Mouse (Mus musculus): ENCODE data around the gene Dcaf11.

Dcaf11 gene

GRCm38 (mm10) chr14:55559799-55560201, at the start of gene Dcaf11:
TSS of gene Dcaf11 (plus strand) at chr14:55560006.
- DNase-seq = peak; percentile 97

- no peak for DNase-seq
These were observed 49.6 kb upstream of the Dcaf11 start, which contains the start of gene Cpne6 for GRCm38 (mm10) chr14:55510125-55510731. TSS of gene Cpne6 (plus strand) at chr14:55510445.

- no peak for DNase-seq
These were observed 48.8 kb upstream of the Dcaf11 start for GRCm38 (mm10) chr14:55511037-55511436.

GRCm38 (mm10) chr14:55513927-55514326, 45.9 kb upstream of the Dcaf11 start:
- no peak for DNase-seq

- no peak for DNase-seq
These were observed 44.0 kb upstream of the Dcaf11 start for GRCm38 (mm10) chr14:55515846-55516245.

- peak; percentile 77 for DNase-seq
These were observed 40.9 kb upstream of the Dcaf11 start for GRCm38 (mm10) chr14:55518897-55519296.

GRCm38 (mm10) chr14:55519604-55520003, 40.2 kb upstream of the Dcaf11 start:
- DNase-seq = no peak

GRCm38 (mm10) chr14:55520451-55521361, 39.1 kb upstream of the Dcaf11 start:
- peak; percentile 73 for DNase-seq

- DNase-seq = no peak
These were observed 35.7 kb upstream of the Dcaf11 start for GRCm38 (mm10) chr14:55524062-55524461.

GRCm38 (mm10) chr14:55524785-55525184, 35.0 kb upstream of the Dcaf11 start, which contains the start of gene Nrl:
TSS of gene Nrl (minus strand) at chr14:55524981.
- no peak for DNase-seq

GRCm38 (mm10) chr14:55526674-55527073, 33.1 kb upstream of the Dcaf11 start:
- DNase-seq = no peak

GRCm38 (mm10) chr14:55527940-55528339, 31.9 kb upstream of the Dcaf11 start:
- DNase-seq = peak; percentile 56

- DNase-seq = peak; percentile 57
These were observed 23.6 kb upstream of the Dcaf11 start for GRCm38 (mm10) chr14:55536116-55536745.

GRCm38 (mm10) chr14:55540067-55540786, 19.6 kb upstream of the Dcaf11 start, which contains the start of gene Pck2:
TSS of gene Pck2 (plus strand) at chr14:55540266.
- DNase-seq = peak; percentile 92

- peak; percentile 67 for DNase-seq
These were observed 19.0 kb upstream of the Dcaf11 start for GRCm38 (mm10) chr14:55540787-55541321.

- no peak for DNase-seq
These were observed 17.5 kb upstream of the Dcaf11 start for GRCm38 (mm10) chr14:55542268-55542667.

GRCm38 (mm10) chr14:55544334-55544733, 15.5 kb upstream of the Dcaf11 start:
- no peak for DNase-seq

GRCm38 (mm10) chr14:55550191-55550590, 9.6 kb upstream of the Dcaf11 start:
- no peak for DNase-seq

- DNase-seq = no peak
These were observed 8.5 kb upstream of the Dcaf11 start for GRCm38 (mm10) chr14:55551347-55551746.

GRCm38 (mm10) chr14:55551794-55552193, 8.0 kb upstream of the Dcaf11 start:
- DNase-seq = no peak

- no peak for DNase-seq
These were observed 5.2 kb upstream of the Dcaf11 start for GRCm38 (mm10) chr14:55554635-55555034.

GRCm38 (mm10) chr14:55555788-55556187, 4.0 kb upstream of the Dcaf11 start:
- no peak for DNase-seq

All from embryo, embryonic 11 days (tissue).